Mouse (Mus musculus): ENCODE data around the gene S100a2. TPM values are rescaled to one million over a fixed set of nuclear protein-coding genes. Genes with fewer than 3 reads are reported as not detected.

S100a2 gene
- polyA plus RNA-seq, 1 experiment from 2014 or later, result not detected

- H3K27me3 ChIP-seq (ENCODE audit: control insufficient read depth, insufficient read depth, low read length), result no peaks in the 10 kb centered on the region
- H3K4me1 ChIP-seq (ENCODE audit: control insufficient read depth in 2 of 2, insufficient read depth in 2 of 2, low read length in 2 of 2), result no peaks in the 10 kb centered on the region; a peak in 1 of 4 replicates
- no peak overlapping the region for H3K27ac ChIP-seq (replicated peaks in 1 of 2; ENCODE audit: control insufficient read depth in 1 of 2, insufficient read depth in 1 of 2, low read depth in 2 of 2, low read length in 2 of 2)
- no peaks in the 10 kb centered on the region for H3K9me3 ChIP-seq (ENCODE audit: control insufficient read depth, low read length)
- no peak overlapping the region for H3K9ac ChIP-seq (ENCODE audit: low read length)
- no peaks in the 10 kb centered on the region for H3K36me3 ChIP-seq (ENCODE audit: control insufficient read depth, insufficient read depth, low read length)
- H3K4me3 ChIP-seq (ENCODE audit: control insufficient read depth in 1 of 2, insufficient read depth in 1 of 2, low read depth in 1 of 2, low read length in 2 of 2), result no peak overlapping the region
- no peak overlapping the region for H3K4me2 ChIP-seq (ENCODE audit: low read length)
- WGBS, result 68% methylated on average over 5 of the region's 5 CpGs
- ATAC-seq (ENCODE audit: insufficient number of reproducible peaks, insufficient read depth, low FRiP score, low read depth), result no peak
Observed at GRCm38 (mm10) chr3:90574691-90575090, 15.4 kb upstream of the S100a2 start.

DNA sequence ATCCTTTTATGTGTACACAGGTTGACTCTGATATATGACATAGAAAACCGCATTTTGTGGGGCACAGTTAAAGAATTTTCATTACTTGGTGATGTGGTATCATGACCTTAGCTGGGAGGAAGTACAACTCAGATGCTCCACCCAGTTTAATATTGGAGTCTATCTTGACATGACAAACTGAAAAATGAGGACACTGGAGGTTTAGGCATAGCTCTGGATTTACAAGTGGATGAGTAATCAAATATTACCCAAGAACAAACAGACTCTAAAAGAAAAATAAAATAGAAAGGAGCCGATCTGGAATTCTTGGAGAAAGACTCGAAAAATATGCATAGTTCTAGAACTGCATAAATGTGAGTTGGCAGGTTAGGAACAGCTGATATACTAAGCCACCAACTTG, 14.7 kb upstream of the S100a2 start:
- no peak for ATAC-seq (ENCODE audit: insufficient number of reproducible peaks, insufficient read depth, low FRiP score, low read depth)
- WGBS, result 73% methylated on average over 3 of the region's 3 CpGs
- Histone ChIP-seq H3K9ac (ENCODE audit: low read length) (no peak overlapping the region), H3K4me1 (ENCODE audit: control insufficient read depth in 2 of 2, insufficient read depth in 2 of 2, low read length in 2 of 2) (no peaks in the 10 kb centered on the region; a peak in 1 of 4 replicates), H3K9me3 (ENCODE audit: control insufficient read depth, low read length) (no peaks in the 10 kb centered on the region), H3K4me3 (ENCODE audit: control insufficient read depth in 1 of 2, insufficient read depth in 1 of 2, low read depth in 1 of 2, low read length in 2 of 2) (no peak overlapping the region), H3K27ac (replicated peaks in 1 of 2; ENCODE audit: control insufficient read depth in 1 of 2, insufficient read depth in 1 of 2, low read depth in 2 of 2, low read length in 2 of 2) (no peak overlapping the region), H3K4me2 (ENCODE audit: low read length) (no peak overlapping the region), H3K27me3 (ENCODE audit: control insufficient read depth, insufficient read depth, low read length) (no peaks in the 10 kb centered on the region), H3K36me3 (ENCODE audit: control insufficient read depth, insufficient read depth, low read length) (no peaks in the 10 kb centered on the region)

DNA sequence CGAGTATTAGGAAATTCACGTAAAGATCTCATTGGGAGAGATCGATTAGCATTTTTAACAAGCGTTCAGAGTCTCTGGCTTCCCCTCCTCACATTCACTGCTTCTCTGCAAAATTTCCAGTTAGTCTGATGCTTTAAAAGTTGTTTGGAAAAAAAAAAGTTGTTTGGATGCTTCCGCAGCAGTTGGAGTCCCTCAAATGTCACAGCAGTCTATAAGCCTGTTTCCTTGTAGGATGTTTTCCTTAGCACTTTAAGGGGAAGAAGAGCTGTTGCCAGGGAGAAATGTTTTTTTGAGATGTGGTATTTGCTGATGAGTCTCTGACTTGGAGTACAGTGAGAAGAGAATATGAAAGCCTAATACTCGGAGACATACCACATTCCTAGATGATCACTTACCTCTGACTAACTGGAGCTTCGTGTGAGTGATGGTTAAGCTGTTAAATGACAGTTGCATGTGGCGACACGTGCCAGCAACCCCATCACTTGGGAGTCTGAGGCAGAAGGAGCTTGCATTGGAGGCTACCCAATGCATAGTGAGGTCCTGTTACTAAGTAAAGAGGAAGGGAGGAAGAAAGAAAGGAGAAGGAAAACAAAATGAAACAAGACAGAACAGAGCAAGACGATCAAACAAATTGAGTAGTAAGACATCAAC, 13.6 kb upstream of the S100a2 start:
- H3K27me3 ChIP-seq (ENCODE audit: control insufficient read depth, insufficient read depth, low read length), result no peaks in the 10 kb centered on the region
- H3K4me1 ChIP-seq (ENCODE audit: control insufficient read depth in 2 of 2, insufficient read depth in 2 of 2, low read length in 2 of 2), result no peaks in the 10 kb centered on the region; a peak in 1 of 4 replicates
- H3K9me3 ChIP-seq (ENCODE audit: control insufficient read depth, low read length), result no peaks in the 10 kb centered on the region
- H3K36me3 ChIP-seq (ENCODE audit: control insufficient read depth, insufficient read depth, low read length), result no peaks in the 10 kb centered on the region
- H3K4me2 ChIP-seq (ENCODE audit: low read length), result no peak overlapping the region
- no peak overlapping the region for H3K27ac ChIP-seq (replicated peaks in 1 of 2; ENCODE audit: control insufficient read depth in 1 of 2, insufficient read depth in 1 of 2, low read depth in 2 of 2, low read length in 2 of 2)
- WGBS, result 59% methylated on average over 10 of the region's 10 CpGs
- ATAC-seq (ENCODE audit: insufficient number of reproducible peaks, insufficient read depth, low FRiP score, low read depth), result no peak
- H3K9ac ChIP-seq (ENCODE audit: low read length), result no peak overlapping the region
- no peak overlapping the region for H3K4me3 ChIP-seq (ENCODE audit: control insufficient read depth in 1 of 2, insufficient read depth in 1 of 2, low read depth in 1 of 2, low read length in 2 of 2)

DNA sequence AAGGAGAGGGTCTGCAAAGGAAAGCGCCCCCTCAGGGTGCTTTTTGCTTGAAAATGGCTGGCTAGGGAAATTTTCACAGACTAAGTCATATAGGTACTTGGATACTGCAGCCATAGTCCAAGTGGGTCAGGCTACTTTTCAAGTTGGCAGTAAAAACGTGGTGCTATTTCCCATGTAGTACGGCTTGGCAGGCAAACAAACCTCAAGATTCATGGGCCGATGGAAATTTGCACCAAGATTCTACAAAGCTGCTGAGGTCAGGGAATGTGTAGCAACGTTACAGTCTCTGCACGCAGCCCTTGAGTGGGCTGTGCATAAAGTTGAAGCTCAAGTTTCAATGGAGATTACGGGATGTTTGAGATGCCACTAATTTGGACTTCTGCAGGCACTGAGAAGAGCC, 10.6 kb upstream of the S100a2 start:
- 43% methylated on average over 7 of the region's 7 CpGs for WGBS
- Histone ChIP-seq H3K4me2 (ENCODE audit: low read length) (no peak overlapping the region), H3K9ac (ENCODE audit: low read length) (no peak overlapping the region), H3K9me3 (ENCODE audit: control insufficient read depth, low read length) (no peaks in the 10 kb centered on the region), H3K4me3 (ENCODE audit: control insufficient read depth in 1 of 2, insufficient read depth in 1 of 2, low read depth in 1 of 2, low read length in 2 of 2) (no peak overlapping the region), H3K27me3 (ENCODE audit: control insufficient read depth, insufficient read depth, low read length) (no peaks in the 10 kb centered on the region), H3K36me3 (ENCODE audit: control insufficient read depth, insufficient read depth, low read length) (no peaks in the 10 kb centered on the region), H3K27ac (replicated peaks in 1 of 2; ENCODE audit: control insufficient read depth in 1 of 2, insufficient read depth in 1 of 2, low read depth in 2 of 2, low read length in 2 of 2) (no peak overlapping the region), H3K4me1 (ENCODE audit: control insufficient read depth in 2 of 2, insufficient read depth in 2 of 2, low read length in 2 of 2) (peaks cover 0 to 9% of the 10 kb centered on the region in 2 experiments; a peak in 3 of 4 replicates)
- ATAC-seq (ENCODE audit: insufficient number of reproducible peaks, insufficient read depth, low FRiP score, low read depth), result no peak

GRCm38 (mm10) chr3:90581141-90581540, 8.9 kb upstream of the S100a2 start:
- Histone ChIP-seq H3K4me1 (ENCODE audit: control insufficient read depth in 2 of 2, insufficient read depth in 2 of 2, low read length in 2 of 2) (peaks cover 0 to 9% of the 10 kb centered on the region in 2 experiments; a peak in 3 of 4 replicates), H3K27me3 (ENCODE audit: control insufficient read depth, insufficient read depth, low read length) (no peaks in the 10 kb centered on the region), H3K4me3 (ENCODE audit: control insufficient read depth in 1 of 2, insufficient read depth in 1 of 2, low read depth in 1 of 2, low read length in 2 of 2) (no peak overlapping the region), H3K4me2 (ENCODE audit: low read length) (no peak overlapping the region), H3K9me3 (ENCODE audit: control insufficient read depth, low read length) (no peaks in the 10 kb centered on the region), H3K9ac (ENCODE audit: low read length) (no peak overlapping the region), H3K36me3 (ENCODE audit: control insufficient read depth, insufficient read depth, low read length) (no peaks in the 10 kb centered on the region), H3K27ac (replicated peaks in 1 of 2; ENCODE audit: control insufficient read depth in 1 of 2, insufficient read depth in 1 of 2, low read depth in 2 of 2, low read length in 2 of 2) (no peak overlapping the region)
- no peak for ATAC-seq (ENCODE audit: insufficient number of reproducible peaks, insufficient read depth, low FRiP score, low read depth)
- WGBS, result 94% methylated on average over 5 of the region's 5 CpGs

DNA sequence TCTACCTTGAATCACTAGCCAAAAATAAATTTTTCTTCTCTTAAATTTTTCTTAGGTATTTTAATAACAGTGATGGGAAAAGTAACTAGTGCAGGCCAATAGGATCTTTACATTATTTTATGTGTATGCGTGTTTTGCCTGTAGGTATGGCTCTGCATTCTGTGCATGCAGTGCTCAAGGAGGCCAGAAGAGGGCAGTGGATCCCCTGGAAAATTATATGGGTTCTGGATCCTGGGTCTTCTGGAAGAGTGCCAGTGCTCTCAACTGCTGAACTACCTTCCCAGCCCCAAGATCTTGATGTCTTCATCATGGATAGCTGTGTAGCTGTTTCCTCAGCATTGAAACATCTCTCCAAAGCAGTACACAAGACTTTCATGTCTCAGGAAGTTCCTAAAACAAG, 7.9 kb upstream of the S100a2 start:
- Histone ChIP-seq H3K9ac (ENCODE audit: low read length) (no peak overlapping the region), H3K27me3 (ENCODE audit: control insufficient read depth, insufficient read depth, low read length) (no peaks in the 10 kb centered on the region), H3K4me2 (ENCODE audit: low read length) (no peak overlapping the region), H3K4me1 (ENCODE audit: control insufficient read depth in 2 of 2, insufficient read depth in 2 of 2, low read length in 2 of 2) (peaks cover under 1 to 9% of the 10 kb centered on the region in 2 experiments), H3K36me3 (ENCODE audit: control insufficient read depth, insufficient read depth, low read length) (no peaks in the 10 kb centered on the region), H3K4me3 (ENCODE audit: control insufficient read depth in 1 of 2, insufficient read depth in 1 of 2, low read depth in 1 of 2, low read length in 2 of 2) (no peak overlapping the region), H3K27ac (replicated peaks in 1 of 2; ENCODE audit: control insufficient read depth in 1 of 2, insufficient read depth in 1 of 2, low read depth in 2 of 2, low read length in 2 of 2) (no peak overlapping the region), H3K9me3 (ENCODE audit: control insufficient read depth, low read length) (no peaks in the 10 kb centered on the region)
- no peak for ATAC-seq (ENCODE audit: insufficient number of reproducible peaks, insufficient read depth, low FRiP score, low read depth)
- 95% methylated on average over 1 of the region's 1 CpGs for WGBS

DNA sequence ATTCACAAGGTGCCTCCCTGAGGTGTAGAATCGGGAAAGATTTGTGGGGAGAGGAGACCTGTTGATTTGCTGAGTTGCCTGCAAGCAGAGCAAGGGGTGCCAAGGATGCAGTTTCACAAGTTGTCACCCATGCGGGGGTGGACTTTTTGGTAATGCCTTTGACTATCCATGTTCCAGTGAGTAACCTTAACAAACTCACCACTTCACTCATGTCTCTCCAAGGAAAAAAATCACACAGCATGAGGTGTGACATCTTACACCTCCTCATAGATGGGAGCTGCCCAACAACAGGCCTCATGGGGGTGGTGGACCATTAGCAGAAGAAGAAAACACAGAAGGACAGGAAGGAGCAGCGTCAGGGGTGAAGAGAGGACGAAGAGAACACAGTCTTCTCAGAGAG, 7.5 kb upstream of the S100a2 start:
- 79% methylated on average over 4 of the region's 4 CpGs for WGBS
- Histone ChIP-seq H3K4me3 (ENCODE audit: control insufficient read depth in 1 of 2, insufficient read depth in 1 of 2, low read depth in 1 of 2, low read length in 2 of 2) (no peak overlapping the region), H3K27me3 (ENCODE audit: control insufficient read depth, insufficient read depth, low read length) (no peaks in the 10 kb centered on the region)

DNA sequence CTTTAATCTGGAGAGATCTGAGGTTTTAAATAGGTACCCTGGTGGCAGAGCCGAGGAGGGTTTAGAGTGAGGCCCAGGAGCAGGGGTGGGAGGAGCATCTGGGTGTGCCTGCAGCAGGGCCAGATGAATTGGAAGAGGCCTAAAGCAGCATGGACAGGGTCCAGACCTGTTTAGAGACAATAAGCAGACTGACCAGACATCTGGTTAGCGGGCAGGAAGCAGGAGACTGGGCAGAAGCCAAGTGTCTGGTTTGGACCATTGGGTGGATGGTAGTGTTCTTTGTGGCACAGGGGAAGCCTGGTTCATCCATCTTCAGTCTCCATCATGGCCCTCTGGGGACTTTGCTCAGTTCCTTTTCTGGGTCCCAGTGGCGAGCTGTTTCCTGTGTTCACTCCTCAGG, 6.2 kb upstream of the S100a2 start:
- no peaks in the 10 kb centered on the region for H3K27me3 ChIP-seq (ENCODE audit: control insufficient read depth, insufficient read depth, low read length)
- ATAC-seq (ENCODE audit: insufficient number of reproducible peaks, insufficient read depth, low FRiP score, low read depth), result no peak
- H3K9me3 ChIP-seq (ENCODE audit: control insufficient read depth, low read length), result no peaks in the 10 kb centered on the region
- WGBS, result 17% methylated on average over 3 of the region's 3 CpGs
- no peak overlapping the region for H3K27ac ChIP-seq (replicated peaks in 1 of 2; ENCODE audit: control insufficient read depth in 1 of 2, insufficient read depth in 1 of 2, low read depth in 2 of 2, low read length in 2 of 2)
- no peak overlapping the region for H3K4me3 ChIP-seq (ENCODE audit: control insufficient read depth in 1 of 2, insufficient read depth in 1 of 2, low read depth in 1 of 2, low read length in 2 of 2)
- no peaks in the 10 kb centered on the region for H3K36me3 ChIP-seq (ENCODE audit: control insufficient read depth, insufficient read depth, low read length)
- no peak overlapping the region for H3K9ac ChIP-seq (ENCODE audit: low read length)
- no peak overlapping the region for H3K4me2 ChIP-seq (ENCODE audit: low read length)
- peaks cover 5 to 9% of the 10 kb centered on the region in 2 experiments for H3K4me1 ChIP-seq (ENCODE audit: control insufficient read depth in 2 of 2, insufficient read depth in 2 of 2, low read length in 2 of 2)

More for the DNA sequence above, 7.5 kb upstream of the S100a2 start:
- Histone ChIP-seq H3K4me2 (ENCODE audit: low read length) (no peak overlapping the region), H3K9me3 (ENCODE audit: control insufficient read depth, low read length) (no peaks in the 10 kb centered on the region), H3K36me3 (ENCODE audit: control insufficient read depth, insufficient read depth, low read length) (no peaks in the 10 kb centered on the region), H3K4me1 (ENCODE audit: control insufficient read depth in 2 of 2, insufficient read depth in 2 of 2, low read length in 2 of 2) (peaks cover 3 to 9% of the 10 kb centered on the region in 2 experiments), H3K9ac (ENCODE audit: low read length) (no peak overlapping the region), H3K27ac (replicated peaks in 1 of 2; ENCODE audit: control insufficient read depth in 1 of 2, insufficient read depth in 1 of 2, low read depth in 2 of 2, low read length in 2 of 2) (no peak overlapping the region)
- ATAC-seq (ENCODE audit: insufficient number of reproducible peaks, insufficient read depth, low FRiP score, low read depth), result no peak

All from heart, embryonic 14.5 days (tissue).